Mouse (Mus musculus): ENCODE measurements around the gene Bag3.

- TF ChIP-seq POLR2A (IDR thresholded peaks at IDR 0.05; ENCODE audit: borderline replicate concordance, extremely low read depth, insufficient read depth, insufficient read length, poor library complexity, severe bottlenecking) (no peak), CTCF (IDR thresholded peaks at IDR 0.05; ENCODE audit: borderline replicate concordance, extremely low read depth, insufficient read depth, insufficient read length) (no peak)
Measured at GRCm38 (mm10) chr7:128534984-128535491, 11.6 kb downstream of the Bag3 start.

Measured in brain, embryonic 14.5 days (tissue).